Mouse (Mus musculus) cerebellum, adult 8-10 months (tissue): ENCODE data around the gene Krtap9-3.

ENCODE experiments used
- DNase-seq: peaks from one replicate; pipeline ENCODE4 v3.0.0; 2022

Krtap9-3 gene

GRCm38 (mm10) chr11:99562580-99562979 is 35.3 kb downstream of the Krtap9-3 start:
- DNase-seq = no peak

GRCm38 (mm10) chr11:99559366-99559765 is 38.5 kb downstream of the Krtap9-3 start, which contains the start of gene Gm11939:
Gm11939 (minus strand) TSS chr11:99559466.
- no peak for DNase-seq

- DNase-seq = no peak
These were observed 39.7 kb downstream of the Krtap9-3 start for GRCm38 (mm10) chr11:99557976-99558745.

- no peak for DNase-seq
These were observed 41.2 kb downstream of the Krtap9-3 start, which contains the start of gene Krtap3-2 for GRCm38 (mm10) chr11:99556753-99557152. Krtap3-2 (minus strand) TSS chr11:99556853.

GRCm38 (mm10) chr11:99556195-99556594 is 41.7 kb downstream of the Krtap9-3 start:
- no peak for DNase-seq

GRCm38 (mm10) chr11:99550765-99551164 is 47.1 kb downstream of the Krtap9-3 start, which contains the start of gene Krtap3-3:
Krtap3-3 (minus strand) TSS chr11:99550865.
- no peak for DNase-seq

- DNase-seq = no peak
These were observed 50.0 kb downstream of the Krtap9-3 start for GRCm38 (mm10) chr11:99547892-99548291.
